Mouse (Mus musculus) E14TG2a.4 (cell line): ENCODE measurements around the gene Mlxipl.

Source experiments
- H3K27me3 ChIP-seq: 2 replicates; pipeline ENCODE4 v1.6.1; 2014; ENCODE audit warnings: low read length, control low read depth; ENCODE audit not compliant: insufficient read depth
- H3K36me3 ChIP-seq: 2 replicates; pipeline ENCODE4 v1.6.1; 2014; ENCODE audit warnings: low read length, control low read depth; ENCODE audit not compliant: insufficient read depth
- H3K4me1 ChIP-seq: replicated peaks from 2 replicates; pipeline ENCODE4 v1.6.1; 2014; ENCODE audit warnings: low read depth, low read length, control low read depth
- H3K4me3 ChIP-seq: replicated peaks from 2 replicates; pipeline ENCODE4 v1.5.1; 2014; ENCODE audit warnings: mild to moderate bottlenecking, low read length
- H3K9me3 ChIP-seq: 2 replicates; pipeline ENCODE4 v1.6.1; 2014; ENCODE audit warnings: low read length, control low read depth
- CTCF ChIP-seq: conservative IDR thresholded peaks from 2 replicates; pipeline ENCODE4 v1.5.1; 2014; ENCODE audit warnings: low read length
- NANOG ChIP-seq: IDR thresholded peaks from 2 replicates; pipeline ENCODE4 v1.6.1; 2014; ENCODE audit warnings: borderline replicate concordance, low read length, mixed read lengths
- POU5F1 ChIP-seq: IDR thresholded peaks from 2 replicates; pipeline ENCODE4 v1.6.1; 2014; ENCODE audit warnings: low read length, borderline replicate concordance

Gene Mlxipl

GRCm38 (mm10) chr5:135145955-135146354, 56.3 kb downstream of the Mlxipl start:
- H3K4me1 ChIP-seq, result peaks cover 19% of the 10 kb centered on the region
- peaks cover 2% of the 10 kb centered on the region for H3K36me3 ChIP-seq
- H3K27me3 ChIP-seq, result peaks cover 8% of the 10 kb centered on the region; the same call in 1 of the 2 replicates
- TF ChIP-seq CTCF (no peak), POU5F1 (no peak), NANOG (no peak)
- H3K4me3 ChIP-seq, result no peak overlapping the region
- peaks cover 4% of the 10 kb centered on the region; the same call in 1 of the 2 replicates for H3K9me3 ChIP-seq

- no peaks in the 10 kb centered on the region for H3K9me3 ChIP-seq
- H3K36me3 ChIP-seq, result peaks cover 27% of the 10 kb centered on the region
- no peaks in the 10 kb centered on the region for H3K27me3 ChIP-seq
- peaks cover 41% of the 10 kb centered on the region for H3K4me1 ChIP-seq
- peak overlapping the region; percentile 100 for H3K4me3 ChIP-seq
- TF ChIP-seq CTCF, result no peak
- TF ChIP-seq POU5F1, result no peak
- TF ChIP-seq NANOG, result no peak
Observed at GRCm38 (mm10) chr5:135148715-135149052, 59.0 kb downstream of the Mlxipl start.

DNA sequence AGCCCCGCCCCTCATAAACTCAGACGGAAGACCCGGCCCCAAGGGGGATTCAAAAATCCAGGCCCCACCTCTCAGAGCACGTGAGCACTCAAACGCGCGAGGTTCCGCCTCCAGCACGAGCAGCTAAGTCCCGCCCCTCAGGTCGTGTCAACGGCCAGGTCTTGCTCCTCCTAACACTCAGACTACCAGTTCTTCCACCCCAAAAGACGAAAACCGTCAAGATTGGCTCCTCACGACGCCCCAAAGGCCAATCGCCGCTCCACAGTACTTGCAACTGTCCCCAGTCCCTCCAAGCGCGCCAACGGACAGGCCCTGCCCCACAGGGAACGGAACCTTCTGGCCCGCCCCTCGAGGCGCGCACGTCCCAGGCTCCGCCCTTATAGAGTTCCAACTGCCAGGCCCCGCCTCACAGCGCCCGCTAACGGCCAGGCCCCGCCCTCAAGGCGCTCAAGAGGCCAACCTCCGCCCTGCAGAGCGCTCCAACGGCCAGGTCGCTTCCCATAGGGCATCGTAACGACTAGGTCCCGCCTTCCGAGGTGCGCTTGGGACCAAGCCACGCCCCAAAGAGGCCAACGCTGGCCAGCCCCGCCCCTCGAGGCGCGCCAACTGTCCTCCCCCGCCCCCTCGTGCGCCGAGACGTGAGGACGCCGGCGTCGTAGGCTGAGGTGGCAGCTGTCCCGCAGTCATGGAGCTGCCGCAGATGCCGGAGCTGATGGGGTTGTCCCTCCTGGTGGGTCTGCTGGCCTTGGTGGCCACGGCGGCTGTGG, 59.5 kb downstream of the Mlxipl start, which contains the start of gene Tbl2:
Gene Tbl2, plus strand, starts transcription at position 605 of the 767 bp plus-strand sequence.
- Histone ChIP-seq H3K27me3 (no peaks in the 10 kb centered on the region), H3K4me1 (peaks cover 45% of the 10 kb centered on the region), H3K9me3 (no peaks in the 10 kb centered on the region), H3K36me3 (peaks cover 32% of the 10 kb centered on the region), H3K4me3 (peak within 1 kb of the TSS; percentile 100)
- TF ChIP-seq NANOG, result no peak

DNA sequence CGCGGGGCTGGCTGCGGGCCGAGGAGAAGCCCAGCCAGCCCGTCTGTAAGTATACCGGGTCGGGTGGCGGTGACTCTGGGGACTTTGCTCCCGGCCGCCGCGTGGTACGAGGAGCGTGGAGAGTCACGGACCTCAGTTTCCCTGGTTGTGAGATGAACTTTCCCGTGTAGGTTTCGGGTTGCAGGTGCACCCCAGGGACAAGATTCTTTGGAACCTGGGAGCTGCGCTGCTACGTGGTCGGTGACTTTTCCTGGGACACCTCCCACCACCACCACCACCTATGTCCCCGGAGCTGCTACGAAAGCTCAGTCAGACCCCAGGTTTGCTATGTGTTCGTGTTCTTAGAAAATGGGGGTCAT, 60.1 kb downstream of the Mlxipl start:
- Histone ChIP-seq H3K36me3 (peaks cover 38% of the 10 kb centered on the region), H3K4me3 (peak overlapping the region; percentile 100), H3K27me3 (no peaks in the 10 kb centered on the region), H3K9me3 (no peaks in the 10 kb centered on the region), H3K4me1 (peaks cover 46% of the 10 kb centered on the region)
- TF ChIP-seq NANOG, result no peak
- TF ChIP-seq POU5F1, result no peak
- TF ChIP-seq CTCF, result no peak

DNA sequence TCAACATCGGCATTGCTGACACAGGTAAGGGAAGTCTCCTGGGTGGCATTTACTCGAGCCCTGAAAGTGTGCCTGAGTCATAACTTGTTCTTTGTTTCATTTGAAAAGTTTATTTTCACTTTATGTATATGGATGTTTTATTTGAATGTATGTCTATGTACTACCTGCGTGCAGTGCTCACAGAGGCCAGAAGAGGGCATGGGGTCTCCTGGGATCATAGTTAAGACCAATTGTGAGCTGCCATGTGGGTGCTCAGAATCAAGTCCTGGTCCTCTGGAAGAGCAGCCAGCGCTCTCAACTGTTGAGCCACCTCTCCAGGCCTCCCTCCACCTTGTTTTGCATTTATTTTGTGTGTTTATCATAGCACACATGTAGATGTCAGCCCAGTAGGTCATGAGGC, 66.8 kb downstream of the Mlxipl start:
- H3K27me3 ChIP-seq, result no peaks in the 10 kb centered on the region
- peaks cover 98% of the 10 kb centered on the region for H3K36me3 ChIP-seq
- TF ChIP-seq CTCF (peak; percentile 51), NANOG (no peak)
- peaks cover 60% of the 10 kb centered on the region for H3K4me1 ChIP-seq
- no peak overlapping the region for H3K4me3 ChIP-seq
- no peaks in the 10 kb centered on the region for H3K9me3 ChIP-seq

DNA sequence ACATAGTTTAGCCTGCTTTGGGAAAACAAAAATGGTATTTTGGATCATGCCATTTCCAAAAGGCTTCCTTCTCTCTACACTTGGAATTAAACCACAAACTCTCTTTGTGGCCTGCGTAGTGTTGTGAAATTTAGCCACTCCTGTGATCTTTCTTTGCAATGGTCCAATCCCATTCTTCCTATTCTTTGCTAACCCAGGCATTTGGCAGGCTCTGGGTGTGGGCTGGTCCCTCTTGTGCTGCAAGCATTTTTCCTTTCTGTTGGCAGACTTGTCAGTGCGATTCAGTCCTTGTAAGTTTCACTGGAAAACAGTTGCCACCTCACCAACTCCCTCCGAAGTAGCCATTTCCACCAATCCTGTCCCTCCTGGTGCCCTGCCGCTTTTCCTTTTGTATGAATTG, 71.5 kb downstream of the Mlxipl start:
- H3K36me3 ChIP-seq, result peaks cover 79% of the 10 kb centered on the region
- H3K4me1 ChIP-seq, result peaks cover 59% of the 10 kb centered on the region
- no peaks in the 10 kb centered on the region for H3K27me3 ChIP-seq
- H3K4me3 ChIP-seq, result no peak overlapping the region
- H3K9me3 ChIP-seq, result no peaks in the 10 kb centered on the region
- TF ChIP-seq NANOG (no peak), POU5F1 (no peak), CTCF (no peak)

DNA sequence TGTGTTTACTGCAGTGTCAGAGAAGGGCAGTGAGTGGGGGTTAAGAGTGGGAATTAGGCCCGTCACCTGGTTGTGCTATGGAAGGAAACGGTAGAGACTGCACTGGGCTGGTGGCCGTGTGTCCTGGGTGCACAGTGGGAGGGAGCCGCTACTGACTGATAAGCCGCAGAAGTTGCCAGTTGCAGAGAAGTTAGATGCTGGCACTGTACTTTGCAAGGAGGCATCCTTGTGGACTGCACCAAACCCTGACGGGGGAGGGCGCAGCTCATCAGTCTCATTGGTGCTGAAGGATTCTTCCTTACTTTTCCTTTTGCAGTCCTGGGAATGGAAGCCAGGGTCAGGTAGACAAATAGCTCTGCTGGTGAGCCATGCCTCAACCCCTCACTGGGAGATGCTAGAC, 72.0 kb downstream of the Mlxipl start:
- Histone ChIP-seq H3K4me3 (no peak overlapping the region), H3K27me3 (no peaks in the 10 kb centered on the region), H3K4me1 (peaks cover 63% of the 10 kb centered on the region), H3K36me3 (peaks cover 75% of the 10 kb centered on the region), H3K9me3 (no peaks in the 10 kb centered on the region)
- TF ChIP-seq CTCF (no peak), NANOG (no peak), POU5F1 (no peak)

- TF ChIP-seq POU5F1 (no peak), NANOG (no peak), CTCF (no peak)
- H3K4me3 ChIP-seq, result no peak overlapping the region
Observed at GRCm38 (mm10) chr5:135162361-135162760, 72.7 kb downstream of the Mlxipl start.

GRCm38 (mm10) chr5:135162821-135163220, 73.1 kb downstream of the Mlxipl start:
- Histone ChIP-seq H3K36me3 (peaks cover 63% of the 10 kb centered on the region), H3K4me1 (peaks cover 75% of the 10 kb centered on the region), H3K4me3 (no peak overlapping the region), H3K27me3 (no peaks in the 10 kb centered on the region), H3K9me3 (no peaks in the 10 kb centered on the region)
- TF ChIP-seq CTCF (no peak), NANOG (no peak), POU5F1 (no peak)

More at GRCm38 (mm10) chr5:135162361-135162760, 72.7 kb downstream of the Mlxipl start:
- Histone ChIP-seq H3K36me3 (peaks cover 68% of the 10 kb centered on the region), H3K4me1 (peaks cover 71% of the 10 kb centered on the region), H3K9me3 (no peaks in the 10 kb centered on the region), H3K27me3 (no peaks in the 10 kb centered on the region)
